Mouse (Mus musculus): ENCODE measurements around the gene Slc4a3.

The Slc4a3 gene

DNA sequence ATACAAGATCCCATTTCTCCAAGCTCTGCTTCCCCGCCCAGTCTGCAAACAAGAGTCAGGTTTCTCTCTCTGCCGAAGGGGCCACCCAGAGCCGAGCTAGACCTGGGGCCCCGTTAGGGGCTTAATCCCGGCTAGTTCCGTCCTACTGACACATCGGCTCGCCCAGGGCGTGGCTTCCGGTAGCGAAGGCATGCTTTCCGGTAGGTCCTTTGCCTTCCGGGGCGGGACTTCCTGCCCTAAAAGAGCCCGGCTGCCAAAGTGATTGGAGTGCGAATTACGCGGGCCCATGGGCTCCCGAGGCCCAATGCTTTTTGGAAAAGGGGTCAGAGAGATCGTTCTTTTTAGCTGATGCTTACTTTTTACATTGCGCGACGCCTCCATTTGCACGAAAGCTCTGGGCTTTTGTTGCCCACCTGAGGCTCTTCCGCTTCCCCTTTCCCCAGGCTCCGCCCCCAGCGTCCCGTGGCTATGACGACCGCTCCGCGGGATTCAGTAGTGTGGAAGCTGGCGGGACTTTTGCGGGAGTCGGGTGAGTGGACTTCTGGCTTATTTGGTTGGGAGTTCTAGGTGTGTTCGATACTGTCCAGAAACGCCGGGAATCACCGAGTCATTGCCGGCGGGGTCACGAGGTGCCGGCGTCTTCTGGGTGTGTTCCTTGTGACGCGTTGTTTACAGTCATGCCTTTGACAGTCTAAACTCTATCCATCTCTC, 24.6 kb upstream of the Slc4a3 start, which contains the start of gene Stk11ip:
Gene Stk11ip (plus strand): TSS at position 209 of the 711 bp plus-strand sequence.
- DNase-seq (ENCODE audit: low spot score in 2 of 2), result peak; percentile 82 to 89

DNA sequence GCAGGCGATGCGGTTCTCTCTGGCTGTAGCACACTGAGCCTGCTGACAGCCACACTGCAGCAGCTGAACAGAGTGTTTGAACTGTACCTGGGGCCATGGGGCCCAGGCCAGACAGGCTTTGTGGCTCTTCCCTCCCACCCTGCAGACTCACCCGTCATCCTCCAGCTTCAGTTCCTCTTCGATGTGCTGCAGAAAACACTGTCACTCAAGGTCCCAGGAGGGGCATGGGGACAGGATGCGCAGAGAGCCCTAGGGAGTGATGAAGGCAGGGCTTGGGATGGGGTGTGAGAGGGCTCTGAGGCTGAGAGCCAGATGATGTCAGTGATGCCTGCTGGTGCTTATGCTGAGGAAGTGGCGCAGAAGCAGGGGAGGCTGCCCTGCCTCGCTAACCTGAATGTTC, 21.4 kb upstream of the Slc4a3 start:
- DNase-seq (ENCODE audit: low spot score in 2 of 2), result no peak

DNA sequence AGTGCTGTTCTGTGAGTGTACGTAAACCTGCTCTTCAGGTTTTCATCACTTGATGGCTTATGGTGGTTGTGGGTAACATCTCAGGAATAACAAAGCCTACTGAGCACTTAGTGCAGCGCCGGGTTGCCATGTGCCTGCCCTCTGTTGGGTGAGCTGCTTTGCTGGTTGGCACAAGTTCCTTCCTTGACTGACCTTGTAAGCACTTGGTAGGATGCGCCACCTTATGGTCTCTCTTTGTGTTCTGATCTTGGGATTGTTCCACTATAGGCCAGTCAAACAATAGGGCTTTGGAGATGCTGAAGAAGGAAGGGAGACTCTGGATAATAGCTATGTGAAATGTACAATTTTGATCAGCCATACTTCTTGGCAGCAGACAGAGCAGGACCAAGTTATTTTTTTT, 15.5 kb upstream of the Slc4a3 start:
- DNase-seq (ENCODE audit: low spot score in 2 of 2), result no peak

DNA sequence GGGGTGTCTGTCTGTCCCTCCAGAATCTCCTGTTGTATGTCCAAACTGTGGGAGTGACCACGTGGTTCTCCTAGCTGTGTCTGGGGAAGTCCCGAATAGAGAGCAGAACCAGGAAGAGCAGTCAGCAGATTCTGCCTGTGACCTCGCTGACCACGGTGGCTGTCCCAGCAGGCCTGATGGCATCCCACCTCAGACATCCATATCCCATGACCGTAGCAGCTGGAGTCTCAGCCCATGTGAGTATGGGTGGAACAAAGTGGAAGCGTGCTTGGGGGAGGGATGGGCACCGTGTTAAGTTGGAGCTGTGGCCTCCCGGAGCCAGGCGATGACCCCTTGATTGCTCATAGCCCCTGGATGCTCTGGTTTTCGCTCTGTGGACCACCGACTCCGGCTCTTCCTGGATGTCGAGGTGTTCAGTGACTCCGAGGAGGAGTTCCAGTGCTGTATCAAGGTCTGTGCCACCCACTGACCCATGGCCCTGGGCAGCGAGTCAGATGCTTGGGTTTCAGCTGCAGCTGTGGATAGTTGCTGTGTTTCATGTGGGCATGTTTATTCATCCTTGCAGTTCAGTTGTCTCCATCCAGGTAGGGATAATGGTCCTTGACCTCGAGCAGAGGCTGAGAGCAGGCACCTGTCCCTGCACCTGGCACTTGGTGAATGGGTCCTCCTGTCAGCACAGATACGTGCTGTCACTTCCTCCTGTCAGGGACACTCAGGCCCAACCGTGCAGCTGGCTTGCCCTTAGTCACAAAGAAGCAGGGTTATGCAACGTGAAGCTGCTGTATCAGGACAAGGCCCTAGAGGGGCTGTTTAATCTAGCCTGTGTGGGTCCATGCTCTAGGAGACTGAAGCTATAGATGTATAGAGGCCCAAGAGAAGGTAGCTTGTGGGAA, 13.5 kb upstream of the Slc4a3 start:
- no peak for DNase-seq (ENCODE audit: low spot score in 2 of 2)

DNA sequence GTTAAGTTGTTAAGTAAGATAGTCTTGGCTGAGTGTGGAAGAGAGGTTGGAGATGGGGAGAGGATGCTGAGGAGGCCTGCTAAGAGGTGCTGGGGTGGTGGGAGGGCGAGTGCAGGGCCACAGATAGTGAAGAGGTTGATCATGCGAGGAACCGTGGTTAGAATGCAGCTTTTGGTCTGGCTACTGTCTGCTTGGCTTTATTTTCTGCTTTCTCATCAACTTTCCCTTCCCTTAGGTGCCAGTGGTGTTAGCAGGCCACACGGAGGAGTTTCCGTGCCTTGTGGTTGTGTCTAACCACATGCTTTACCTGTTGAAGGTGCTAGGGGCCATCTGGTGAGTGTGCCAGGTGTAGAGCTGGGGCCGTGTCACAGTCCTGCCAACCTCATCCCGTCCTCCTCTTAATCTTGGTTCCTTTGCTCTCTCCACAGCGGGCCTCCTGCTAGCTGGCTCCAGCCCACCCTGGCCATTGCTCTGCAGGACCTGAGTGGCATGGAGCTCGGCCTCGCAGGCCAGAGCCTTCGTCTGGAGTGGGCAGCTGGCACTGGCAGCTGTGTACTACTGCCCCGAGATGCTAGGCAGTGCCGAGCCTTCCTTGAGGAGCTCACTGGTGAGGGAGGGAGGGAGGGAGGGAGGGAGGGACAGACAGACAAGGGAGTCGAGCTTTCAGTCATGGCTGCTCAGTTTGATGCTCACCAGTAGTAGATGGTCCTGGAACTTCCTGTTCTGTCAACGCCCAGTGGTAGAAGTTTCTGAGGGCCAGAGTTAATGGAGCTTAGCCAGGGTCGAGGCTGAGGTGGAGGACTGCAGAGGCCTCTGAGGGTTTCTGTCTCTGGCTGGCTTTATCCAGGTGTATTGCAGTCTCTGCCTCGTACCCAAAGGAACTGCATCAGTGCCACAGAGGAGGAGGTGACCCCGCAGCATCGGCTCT, 12.5 kb upstream of the Slc4a3 start:
- DNase-seq (ENCODE audit: low spot score in 2 of 2), result no peak

DNA sequence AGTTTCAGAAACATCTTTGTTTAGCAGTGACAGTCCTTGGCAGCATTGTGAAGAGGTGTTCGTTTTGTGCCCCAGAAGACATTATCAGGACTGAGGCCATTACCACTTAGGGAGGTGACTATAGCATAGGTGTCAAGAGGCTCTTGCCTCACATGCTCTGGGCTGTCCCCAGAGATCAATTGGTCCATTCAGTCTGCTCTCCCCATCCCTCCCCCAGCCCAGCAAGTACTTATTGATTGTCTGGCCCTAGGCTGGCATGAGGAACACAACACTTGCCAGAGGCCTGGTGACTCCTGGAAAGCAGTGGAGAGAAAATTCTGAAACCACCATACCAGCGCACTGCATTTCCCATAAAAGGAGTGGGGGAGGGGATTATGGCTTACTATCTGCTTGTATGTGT, 8.5 kb upstream of the Slc4a3 start:
- DNase-seq (ENCODE audit: low spot score in 2 of 2), result no peak

DNA sequence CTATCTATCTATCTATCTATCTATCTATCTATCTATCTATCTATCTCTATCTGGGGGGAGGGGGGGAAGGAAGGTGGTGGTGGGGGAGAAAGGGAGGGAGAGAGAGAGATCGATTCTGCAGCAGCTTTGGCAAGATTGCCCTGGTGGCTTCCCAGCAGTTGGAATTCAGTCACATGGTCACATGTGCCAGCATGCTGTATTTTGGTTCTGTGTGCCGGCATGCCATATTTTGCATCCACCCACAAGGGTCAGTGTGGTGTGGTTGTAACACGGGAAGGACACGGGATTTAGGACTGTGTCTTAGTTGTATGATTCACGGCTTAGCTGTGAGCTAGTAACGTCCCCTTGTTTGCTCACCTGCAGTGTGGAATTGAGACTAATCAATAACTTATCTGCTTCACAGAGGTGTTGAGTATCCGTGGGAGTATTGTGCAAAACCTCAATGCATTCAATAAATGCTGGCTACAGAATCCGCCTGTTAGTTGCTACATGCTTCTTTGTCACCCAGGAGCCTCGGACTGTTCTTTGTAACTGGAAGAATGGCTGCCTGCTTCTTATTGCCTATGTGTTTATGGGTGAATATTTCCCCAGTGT, 7.4 kb upstream of the Slc4a3 start:
- DNase-seq (ENCODE audit: low spot score in 2 of 2), result no peak

DNA sequence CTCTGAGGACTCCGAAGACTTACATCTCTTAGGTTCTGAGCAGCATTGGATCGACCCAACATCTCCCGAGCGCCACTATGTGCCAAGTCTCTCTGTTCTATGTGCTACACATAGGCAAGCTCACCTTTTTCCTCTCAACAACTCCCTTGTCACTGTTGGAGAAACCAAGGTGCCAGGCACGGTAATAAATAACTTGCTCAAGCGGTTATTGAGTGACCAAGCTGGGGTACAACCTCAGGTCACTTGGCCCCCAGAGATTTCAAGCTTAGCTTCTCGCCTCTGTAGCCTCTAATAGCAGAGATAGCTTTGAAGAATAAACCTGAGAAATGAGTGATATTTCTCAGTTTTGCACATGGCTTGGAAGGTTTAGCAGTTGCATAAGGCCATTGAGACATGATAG, 4.6 kb upstream of the Slc4a3 start:
- DNase-seq (ENCODE audit: low spot score in 2 of 2), result no peak

DNA sequence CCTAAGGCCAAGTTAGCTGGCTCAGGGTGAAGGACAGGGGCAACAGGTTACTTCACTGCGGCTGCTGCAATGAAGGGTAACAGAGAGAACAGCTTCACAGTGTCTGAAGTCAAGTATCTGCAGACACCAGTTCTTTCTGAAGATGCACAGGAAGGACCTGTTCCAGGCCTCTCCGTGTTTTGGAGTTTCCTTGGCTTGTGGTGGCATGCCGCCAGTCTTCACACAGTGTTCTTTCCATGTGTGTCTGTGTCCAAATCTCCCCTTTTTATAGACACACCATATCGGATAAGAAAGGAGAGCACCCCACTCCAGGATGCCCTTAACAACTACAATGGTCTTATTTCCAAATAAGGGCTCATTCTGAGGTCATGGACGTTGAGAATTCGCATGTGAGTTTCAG, 1.7 kb upstream of the Slc4a3 start:
- DNase-seq (ENCODE audit: low spot score in 2 of 2), result no peak

DNA sequence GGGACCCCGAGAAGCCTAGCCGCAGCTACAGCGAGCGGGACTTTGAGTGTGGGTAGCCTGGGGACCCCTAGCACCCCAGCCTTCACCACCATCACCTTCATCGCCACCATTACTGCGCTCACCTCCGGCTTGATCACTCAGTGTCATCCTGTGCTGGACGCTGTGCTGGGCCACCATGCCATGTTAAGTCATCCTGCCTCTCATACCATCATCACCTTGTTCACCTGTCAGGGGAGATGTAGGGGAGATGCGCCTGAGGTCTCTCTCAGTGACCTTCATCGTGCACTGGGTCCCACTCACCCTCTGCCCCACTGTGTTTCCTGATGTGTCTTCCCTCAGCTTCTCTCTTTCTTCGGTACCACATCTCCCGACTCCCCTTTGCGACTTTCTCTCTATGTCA, 1.3 kb downstream of the Slc4a3 start:
- DNase-seq (ENCODE audit: low spot score in 2 of 2), result no peak

DNA sequence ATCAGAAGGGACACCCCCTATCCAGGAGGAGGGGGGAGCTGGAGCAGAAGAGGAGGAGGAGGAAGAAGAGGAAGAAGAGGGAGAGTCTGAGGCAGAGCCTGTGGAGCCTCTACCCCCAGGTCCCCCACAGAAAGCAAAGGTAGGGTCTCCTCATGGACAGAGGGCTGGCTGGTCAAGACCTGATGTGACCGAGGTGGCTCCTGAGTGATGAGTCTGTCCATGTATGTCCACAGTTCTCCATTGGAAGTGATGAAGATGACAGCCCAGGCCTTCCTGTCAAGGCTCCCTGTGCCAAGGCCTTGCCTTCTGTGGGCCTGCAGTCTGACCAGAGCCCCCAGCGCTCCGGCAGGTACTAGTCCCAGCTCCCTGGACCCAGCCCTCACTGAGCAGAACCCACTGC, 2.0 kb downstream of the Slc4a3 start:
- DNase-seq (ENCODE audit: low spot score in 2 of 2), result no peak

DNA sequence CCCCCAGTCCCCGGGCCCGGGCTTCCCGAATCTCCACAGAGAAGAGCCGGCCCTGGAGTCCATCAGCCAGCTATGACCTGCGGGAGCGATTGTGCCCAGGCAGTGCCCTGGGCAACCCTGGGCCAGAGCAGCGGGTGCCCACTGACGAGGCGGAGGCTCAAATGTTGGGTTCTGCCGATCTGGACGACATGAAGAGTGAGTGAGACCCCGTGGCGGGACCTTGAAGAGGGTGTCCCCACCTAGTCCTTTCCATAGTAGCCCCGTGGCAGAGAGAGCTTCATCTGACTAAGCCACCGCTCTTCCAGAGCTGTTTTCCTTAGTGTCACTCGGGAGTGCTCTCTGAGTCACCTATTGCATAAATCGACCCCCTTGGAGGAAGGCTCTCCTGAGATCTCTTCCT, 2.8 kb downstream of the Slc4a3 start:
- no peak for DNase-seq (ENCODE audit: low spot score in 2 of 2)

DNA sequence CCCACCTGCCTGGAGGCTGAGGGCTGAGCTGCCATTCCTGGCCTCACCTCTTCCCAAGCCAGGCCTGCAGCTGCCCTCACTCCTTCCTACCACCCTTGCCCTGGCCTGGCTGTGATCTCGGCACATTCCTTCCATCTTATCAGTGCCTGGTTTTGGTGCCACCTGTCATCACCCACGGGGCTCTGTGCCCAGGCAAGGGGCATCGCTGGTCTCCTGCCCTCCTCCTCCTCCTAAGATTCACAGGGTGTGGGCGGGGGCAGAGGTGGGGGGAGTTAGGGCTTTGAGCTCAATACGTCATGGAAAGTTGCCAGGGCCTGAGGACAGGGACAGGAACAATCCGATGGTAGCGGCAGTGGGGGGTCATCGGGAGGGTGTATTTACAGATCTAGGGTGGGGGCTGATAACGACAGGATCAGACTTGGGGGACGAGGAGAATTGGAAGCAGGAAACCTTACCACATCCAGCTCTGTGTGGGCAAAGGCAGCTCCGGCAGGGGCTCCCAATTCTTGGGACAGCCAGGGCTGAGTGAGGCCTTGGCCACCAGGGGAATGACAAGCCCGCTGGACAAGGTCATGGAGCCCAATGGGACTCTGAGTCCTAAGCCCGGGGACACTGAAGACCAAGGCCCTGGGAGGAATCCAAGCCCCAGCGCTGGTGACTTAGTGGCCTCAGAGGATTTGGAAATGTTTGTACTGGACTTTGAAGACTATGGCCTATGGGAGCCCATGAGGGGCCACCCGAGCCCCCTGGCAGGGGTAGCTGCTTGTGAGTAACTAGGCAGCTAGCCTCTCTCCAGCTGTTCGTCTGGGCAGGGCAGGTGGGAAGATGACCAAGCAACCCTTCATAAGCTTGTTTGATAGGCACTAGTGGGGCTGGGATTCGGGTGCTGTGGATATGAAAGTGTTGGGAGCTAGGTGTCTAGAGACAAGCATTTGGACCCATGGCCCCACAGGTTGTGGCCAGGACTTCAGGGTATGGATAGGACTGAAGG, 3.5 kb downstream of the Slc4a3 start:
- DNase-seq (ENCODE audit: low spot score in 2 of 2), result no peak

DNA sequence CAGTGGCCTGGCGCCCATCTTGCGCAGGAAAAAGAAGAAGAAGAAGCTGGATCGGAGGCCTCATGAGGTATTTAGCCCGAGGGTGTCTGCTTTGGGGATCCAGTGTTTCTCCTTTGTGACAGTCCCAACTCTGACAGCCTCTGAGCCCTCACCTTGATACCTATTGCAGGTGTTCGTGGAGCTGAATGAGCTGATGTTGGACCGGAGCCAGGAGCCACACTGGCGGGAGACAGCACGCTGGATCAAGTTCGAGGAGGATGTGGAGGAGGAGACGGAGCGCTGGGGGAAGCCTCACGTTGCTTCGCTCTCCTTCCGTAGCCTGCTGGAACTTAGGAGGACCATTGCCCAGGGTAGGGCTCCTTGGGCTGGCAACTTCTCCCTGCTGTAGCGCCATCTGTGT, 4.5 kb downstream of the Slc4a3 start:
- DNase-seq (ENCODE audit: low spot score in 2 of 2), result no peak

DNA sequence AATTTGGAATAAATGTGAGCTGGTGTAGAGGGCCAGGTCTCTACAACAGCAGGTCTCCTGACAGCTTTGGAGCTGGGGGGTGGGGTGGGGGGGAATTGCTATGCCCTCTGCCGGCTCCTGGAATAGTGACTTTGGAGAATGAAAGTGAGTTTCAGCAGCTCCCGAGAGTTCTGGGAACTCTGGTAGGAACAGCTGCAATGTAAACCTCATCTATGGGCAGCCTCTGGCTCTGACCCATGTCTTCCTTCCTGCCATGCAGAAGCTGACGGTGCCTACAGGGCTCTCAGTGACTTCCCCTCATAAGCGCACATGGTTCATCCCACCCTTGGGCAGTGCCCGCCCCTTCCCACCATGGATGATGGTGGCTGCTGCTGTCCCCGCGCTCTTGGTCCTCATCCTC, 9.6 kb downstream of the Slc4a3 start:
- DNase-seq (ENCODE audit: low spot score in 2 of 2), result no peak

DNA sequence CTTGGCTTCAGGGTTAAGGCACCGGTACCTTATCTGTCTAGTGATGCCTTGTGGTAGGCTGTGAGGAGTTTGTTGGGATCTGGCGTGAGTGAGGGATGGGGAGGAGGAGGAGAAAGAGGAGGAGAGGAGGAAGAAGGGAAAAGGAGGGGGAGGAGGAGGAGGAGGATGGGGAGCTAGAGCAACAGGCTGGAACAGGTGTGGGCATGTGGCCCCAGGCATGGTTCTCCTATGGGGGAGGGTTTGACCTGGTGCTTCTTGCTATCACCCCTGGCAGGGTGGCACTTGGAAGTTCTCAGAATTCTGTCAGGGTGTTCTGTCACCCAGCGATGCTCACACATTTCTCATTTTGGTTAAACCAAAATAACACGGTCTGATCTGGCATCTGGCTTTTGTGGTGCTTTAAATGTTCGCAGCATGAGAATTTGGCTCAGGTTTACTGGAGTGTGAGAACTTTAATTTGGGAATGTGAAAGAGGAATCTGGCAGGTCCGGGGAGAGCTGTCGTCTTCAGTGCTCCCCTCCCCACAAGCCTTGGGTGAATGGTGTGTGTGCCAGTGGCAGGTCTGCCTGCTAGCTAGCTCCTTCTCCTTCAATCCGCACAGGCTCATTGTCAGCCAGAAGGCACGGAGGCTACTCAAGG, 10.2 kb downstream of the Slc4a3 start:
- no peak for DNase-seq (ENCODE audit: low spot score in 2 of 2)

DNA sequence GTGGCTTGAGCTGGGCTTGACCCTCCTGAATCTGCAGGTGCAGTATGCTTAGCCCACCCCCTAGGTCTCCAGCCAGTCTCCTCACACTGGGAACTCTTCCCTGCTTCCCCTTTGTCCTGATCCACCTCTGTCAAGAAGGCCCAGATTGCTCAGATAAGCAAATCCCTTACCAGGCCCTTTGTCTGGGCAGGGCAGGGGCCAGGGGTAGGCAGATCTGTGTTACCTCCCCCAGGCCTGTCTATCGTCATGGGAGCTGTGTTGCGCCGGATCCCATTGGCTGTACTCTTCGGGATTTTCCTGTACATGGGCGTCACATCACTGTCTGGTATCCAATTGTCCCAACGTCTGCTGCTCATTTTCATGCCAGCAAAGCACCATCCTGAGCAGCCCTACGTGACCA, 11.0 kb downstream of the Slc4a3 start:
- no peak for DNase-seq (ENCODE audit: low spot score in 2 of 2)

DNA sequence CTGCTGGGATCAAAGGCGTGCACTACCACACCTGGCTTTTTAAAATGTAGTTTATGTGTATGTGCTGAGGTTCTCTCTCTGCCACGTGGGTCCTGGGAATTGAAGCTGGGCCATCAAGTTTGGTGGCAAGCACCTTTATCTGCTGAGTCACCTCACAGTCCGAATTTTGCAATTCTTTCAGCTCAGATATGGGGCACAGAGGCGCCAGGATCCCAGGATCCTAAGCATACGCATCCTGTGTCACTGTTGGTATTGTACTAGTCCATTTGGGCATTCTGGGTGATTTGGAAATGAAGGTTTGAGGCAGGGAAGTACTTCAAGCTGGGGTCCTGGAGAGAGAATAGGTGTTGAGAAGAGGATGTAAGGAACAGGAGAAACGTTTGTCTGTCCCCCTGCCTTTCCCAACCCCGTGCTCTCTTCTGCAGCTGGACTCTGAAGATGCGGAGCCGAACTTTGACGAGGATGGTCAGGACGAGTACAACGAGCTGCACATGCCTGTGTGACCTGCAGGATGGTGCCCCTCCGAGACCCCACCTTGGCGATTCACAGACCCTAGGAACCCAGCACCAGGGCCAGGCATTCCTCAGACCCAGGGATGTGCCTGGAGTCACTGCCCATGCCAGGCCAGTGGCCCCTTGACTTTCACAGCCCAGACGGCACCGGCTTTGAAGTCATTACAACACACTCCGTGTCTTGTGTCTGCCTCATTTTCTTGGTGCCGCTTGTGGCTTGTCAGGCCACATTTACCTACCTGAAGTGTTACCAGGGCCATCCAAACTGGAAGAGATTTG, 12.5 kb downstream of the Slc4a3 start:
- no peak for DNase-seq (ENCODE audit: low spot score in 2 of 2)
